Mouse (Mus musculus) liver, adult 2 months (tissue): Measurements from ENCODE around the gene Gm26992.

Experiments
- CTCF ChIP-seq: fragments of 200-500 bp; IDR thresholded peaks from 2 replicates; pipeline ENCODE4 v1.5.1; 2011; ENCODE audit warnings: low read depth, low read length, control low read depth
- POLR2A ChIP-seq: fragments of 200-500 bp; IDR thresholded peaks from 2 replicates; pipeline ENCODE4 v1.6.1; 2011; ENCODE audit warnings: low read length, control low read depth; ENCODE audit not compliant: insufficient read depth; ENCODE audit errors: extremely low read depth

DNA sequence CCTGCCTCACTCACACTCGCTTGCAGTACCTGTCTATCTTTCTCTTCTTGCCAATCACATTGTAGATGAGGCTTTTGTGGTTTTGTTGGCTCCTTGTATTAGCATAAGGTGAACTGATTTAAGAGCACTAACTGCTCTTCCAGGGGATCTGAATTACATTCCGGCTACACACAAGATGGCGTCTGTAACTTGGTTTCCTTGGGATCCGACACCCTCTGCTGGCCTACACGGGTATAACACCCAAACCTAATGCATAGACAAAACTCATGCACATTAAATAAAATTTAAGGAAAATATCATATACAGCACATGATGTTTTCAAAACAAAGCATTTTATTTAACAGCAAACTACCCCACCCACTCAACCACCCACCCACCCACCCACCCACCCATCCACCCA lies 38.2 kb downstream of the Gm26992 start:
- TF ChIP-seq CTCF: peak; percentile 9; the same call in 1 of the 2 replicates
- TF ChIP-seq POLR2A: no peak
